Comparison of ENCODE assay signal across 8 mouse cellular contexts in the genomic region with DNA sequence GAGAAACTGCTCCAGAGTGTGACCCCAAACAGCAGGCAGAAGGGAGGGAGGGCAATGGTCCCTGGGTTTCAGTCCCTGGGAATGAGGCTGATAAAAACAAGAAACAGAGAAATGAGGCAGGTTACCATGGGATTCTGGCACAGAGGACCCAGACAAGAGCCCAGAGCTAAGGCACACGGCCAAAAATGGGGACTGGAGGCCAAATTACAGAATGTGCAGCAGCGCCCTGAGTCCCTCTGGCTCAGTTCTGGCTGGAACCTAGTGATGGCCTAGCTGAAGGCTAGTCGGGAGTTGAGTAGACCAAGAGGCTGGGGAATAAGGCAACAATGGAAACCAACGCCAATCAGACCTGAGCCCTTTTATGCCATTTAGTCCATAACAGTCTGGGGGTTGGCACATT. TPM values are rescaled to one million over a fixed set of nuclear protein-coding genes. Genes with fewer than 3 reads are reported as not detected.
DNase-seq lines count a peak whose midpoint lies in the region; ATAC-seq lines count a peak whose summit lies in the region.
"Had no signal": no experiment of that assay in that cellular context is flagged by ENCODE, and none has a peak within 500 bp of the region (broad histone marks: within the 10 kb centered on the region; RNA-seq: fewer than 3 reads in every experiment).

No protein-coding gene starts in this region.

- H3K36me3 ChIP-seq in heart, embryonic 15.5 days: no peaks in the 10 kb centered on the region

- no peak overlapping the region for H3K9ac ChIP-seq in heart, embryonic 15.5 days

- 48% methylated on average over 4 of the region's 4 CpGs for WGBS in heart, embryonic 15.5 days

- DNase-seq in urinary bladder, postnatal 25 days (ENCODE audit: low spot score): peak; percentile 27
- DNase-seq in urinary bladder, adult 2 months (ENCODE audit: low spot score): no peak
- peak; percentile 91 to 95 for DNase-seq in cerebellum, postnatal 25 days
- DNase-seq in left cerebral cortex, postnatal 10 days (ENCODE audit: extremely low spot score in 1 of 2, low spot score in 2 of 2): peak; percentile 73 to 84
- peak; percentile 65 for DNase-seq in right cerebral cortex, adult 18-20 months
- no peak for DNase-seq in retina, embryonic 14.5 days (ENCODE audit: low spot score)

- intact Hi-C loops in left cerebral cortex, postnatal 10 days (cut with DNase I): no loop called here

- no peak overlapping the region for H3K4me3 ChIP-seq in heart, embryonic 15.5 days

- peak overlapping the region; percentile 67 for H3K27ac ChIP-seq in heart, embryonic 15.5 days
- H3K27ac ChIP-seq: kidney, postnatal 0 days had no signal

- H3K9me3 ChIP-seq in heart, embryonic 15.5 days (replicated peaks): no peaks in the 10 kb centered on the region

- no peak; the same call in 1 of the 2 replicates for ATAC-seq in heart, embryonic 15.5 days (replicated peaks; ENCODE audit: insufficient number of reproducible peaks, insufficient read depth, low FRiP score, low read depth)

- peaks cover 49% of the 10 kb centered on the region for H3K4me1 ChIP-seq in heart, embryonic 15.5 days (replicated peaks)

- no peaks in the 10 kb centered on the region for H3K27me3 ChIP-seq in heart, embryonic 15.5 days

- H3K4me2 ChIP-seq in heart, embryonic 15.5 days: no peak overlapping the region

RNA-seq across cellular contexts. Expression of a gene that starts 28.1 kb away (rescaled TPM):
- 12.0 and 16.4 TPM in 2 replicates for polyA plus RNA-seq in urinary bladder, adult 2 months (2012; rRNA removed)
- polyA plus RNA-seq in heart, embryonic 15.5 days (2015; fragmentation: Nextera tagmentation; extraction: Ambion mirVana): 16.9 and 21.7 TPM in 2 replicates
- 10 to 100 TPM; 16.8 to 18.9 TPM for total RNA-seq in left cerebral cortex, postnatal 10 days (2021)

Comparison
In these comparisons a context has a peak if more than half of its experiments do, and no peak if none do; other contexts are left out.
1. DNase-seq: peak in urinary bladder, postnatal 25 days (single experiment), cerebellum, postnatal 25 days (2 of 2), left cerebral cortex, postnatal 10 days (2 of 2) and right cerebral cortex, adult 18-20 months (single experiment); none in urinary bladder, adult 2 months (single experiment) and retina, embryonic 14.5 days (single experiment).